Mouse (Mus musculus) erythroid progenitor cell, adult 5-6 weeks (primary cell): ENCODE data around the gene Eapp. TPM values are rescaled to one million over a fixed set of nuclear protein-coding genes. Genes with fewer than 3 reads are reported as not detected.

Experiments used
- ATAC-seq: replicated peaks from 2 replicates; pipeline ENCODE4 v1.8.0; 2016; ENCODE audit warnings: moderate number of reproducible peaks, mild to moderate bottlenecking, moderate TSS enrichment, inconsistent platforms; ENCODE audit not compliant: poor library complexity, low FRiP score, severe bottlenecking
- total RNA-seq, 2 experiments: library from RNA; stranded (forward) in 1 of 2; stranded (reverse) in 1 of 2; fragments of 150-400 nt in 1 of 2; fragments of 186-747, 209-891 nt in 1 of 2; gene quantifications; 2 replicates each; pipeline versions ENCODE4 v1.2.3 to v1.2.4; 2015 to 2017; ENCODE audit warnings: low replicate concordance in 2 of 2

Eapp gene
- total RNA-seq, 2 experiments from 2014 or later, result 46.1 to 48.3 TPM

DNA sequence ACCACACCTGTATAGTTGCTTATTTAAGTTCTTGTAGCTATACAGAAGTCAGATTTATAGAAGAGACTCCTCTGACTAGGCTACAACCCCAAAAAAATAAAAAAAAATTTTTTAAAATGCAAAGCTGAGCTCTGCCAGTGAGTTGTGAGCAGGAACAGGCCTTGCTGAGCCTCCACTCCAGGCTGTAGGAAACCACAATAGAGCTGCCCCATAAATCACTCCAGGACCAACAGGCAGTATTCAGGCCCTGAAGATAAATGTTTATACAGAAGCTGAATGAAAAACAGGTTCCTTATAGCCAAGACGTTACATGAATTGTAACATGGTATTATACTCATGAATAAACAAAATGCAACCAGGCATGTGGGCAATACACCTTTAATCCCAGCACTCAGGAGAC lies 44.5 kb downstream of the Eapp start:
- no peak for ATAC-seq

GRCm38 (mm10) chr12:54644947-54645346 lies 50.8 kb downstream of the Eapp start:
- ATAC-seq, result no peak

DNA sequence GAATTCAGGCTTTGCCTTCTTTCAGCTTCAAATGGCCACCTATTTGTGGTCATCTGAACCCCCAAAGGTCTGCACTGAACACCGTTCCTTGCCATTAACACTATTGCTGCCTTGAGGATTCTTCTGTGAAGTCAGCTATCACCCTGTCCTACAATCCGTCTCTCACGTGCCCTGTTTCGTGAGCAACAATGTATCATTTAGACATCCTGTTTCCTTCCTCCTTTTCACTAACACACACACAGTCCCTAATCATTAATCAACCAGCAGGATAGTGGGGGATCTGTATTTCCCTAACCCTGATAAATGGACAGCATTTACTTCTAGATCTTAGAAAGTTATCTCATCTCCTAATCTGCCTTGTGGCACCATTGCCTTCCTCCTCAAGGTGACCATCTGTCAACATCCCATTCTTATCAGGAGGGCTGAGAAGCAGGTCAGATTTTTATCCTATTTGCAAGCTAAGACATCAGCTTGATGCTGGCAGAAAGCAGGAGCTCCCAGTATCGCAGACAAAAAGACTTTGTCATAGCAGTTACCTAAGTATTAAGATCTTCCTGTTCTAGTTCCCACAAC lies 52.3 kb downstream of the Eapp start:
- no peak for ATAC-seq

GRCm38 (mm10) chr12:54641374-54641773 lies 54.3 kb downstream of the Eapp start:
- ATAC-seq, result no peak

DNA sequence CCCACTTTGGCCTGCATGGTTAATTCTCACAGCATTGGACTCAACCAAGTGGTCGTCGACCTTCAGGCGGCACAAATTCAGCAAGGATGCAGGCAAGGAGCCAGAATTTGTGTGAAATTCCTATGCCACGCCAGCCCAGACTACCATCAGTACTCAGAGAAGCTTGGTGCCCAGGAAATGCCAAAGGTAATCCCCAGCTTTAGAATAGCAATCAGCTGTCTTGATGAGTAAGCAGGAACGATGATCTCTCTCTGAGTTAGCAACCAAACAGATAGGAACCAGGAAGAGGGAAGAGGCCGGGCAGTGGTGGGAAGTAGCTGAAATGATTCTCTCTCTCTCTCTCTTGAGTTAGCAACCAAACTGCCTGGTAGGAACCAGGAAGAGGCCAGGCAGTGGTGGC lies 55.4 kb downstream of the Eapp start:
- ATAC-seq, result no peak

GRCm38 (mm10) chr12:54637033-54637432 lies 58.7 kb downstream of the Eapp start:
- ATAC-seq, result no peak

DNA sequence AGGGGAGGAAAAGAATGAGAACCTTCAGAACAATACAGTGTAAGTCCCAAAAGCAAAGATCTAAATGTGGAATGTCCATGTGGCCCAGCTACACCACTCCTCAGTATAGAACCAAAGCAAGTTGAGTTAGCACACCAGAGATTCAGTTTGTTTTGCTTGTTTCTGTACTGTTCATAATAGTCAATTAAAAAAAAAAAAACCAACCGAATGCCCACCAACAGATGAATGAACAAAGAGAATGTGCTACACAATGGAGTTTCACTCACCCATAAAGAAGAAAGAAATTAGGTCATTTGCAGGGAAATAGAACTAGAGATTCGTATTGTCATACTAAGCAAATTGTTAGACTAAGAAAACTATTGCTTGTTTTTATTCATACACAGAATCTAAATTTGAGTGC lies 63.6 kb downstream of the Eapp start:
- no peak for ATAC-seq

GRCm38 (mm10) chr12:54621942-54622341 lies 73.8 kb downstream of the Eapp start:
- no peak for ATAC-seq

Other genes with a start within 250 kb of the Eapp start
- 42.3 and 45.8 TPM in 2 replicates for gene Sptssa, start 39.3 kb downstream of the Eapp start, total RNA-seq (2015; ENCODE audit: low replicate concordance)
- 12.9 and 34.0 TPM in 2 replicates for gene Sptssa, start 39.3 kb downstream of the Eapp start, total RNA-seq (2017; ENCODE audit: low replicate concordance)
- gene Snx6, start 99.8 kb upstream of the Eapp start, total RNA-seq (2015; ENCODE audit: low replicate concordance), result 11.2 and 17.2 TPM in 2 replicates
- gene Snx6, start 99.8 kb upstream of the Eapp start, total RNA-seq (2017; ENCODE audit: low replicate concordance), result 7.0 and 9.8 TPM in 2 replicates
- 21.4 and 23.4 TPM in 2 replicates for gene Cfl2, start 167.0 kb upstream of the Eapp start, total RNA-seq (2015; ENCODE audit: low replicate concordance)
- 18.8 and 20.2 TPM in 2 replicates for gene Cfl2, start 167.0 kb upstream of the Eapp start, total RNA-seq (2017; ENCODE audit: low replicate concordance)